Mouse (Mus musculus): Measurements from ENCODE around the gene Kcnab2. TPM values are rescaled to one million over a fixed set of nuclear protein-coding genes. Genes with fewer than 3 reads are reported as not detected.
A peak's percentile ranks its signal among the peaks of the same experiment; 100 is the strongest.

Kcnab2 gene
- polyA plus RNA-seq, 1 experiment from 2014 or later = 3.8 TPM

GRCm38 (mm10) chr4:152392627-152393026, 85.0 kb downstream of the Kcnab2 start:
- Histone ChIP-seq H3K36me3 (ENCODE audit: control insufficient read depth, insufficient read depth, low read length) (no peaks in the 10 kb centered on the region), H3K9me3 (ENCODE audit: control insufficient read depth, low read length) (no peaks in the 10 kb centered on the region), H3K27ac (ENCODE audit: low read depth) (no peak overlapping the region), H3K27me3 (replicated peaks; ENCODE audit: control insufficient read depth, insufficient read depth, low read length) (no peaks in the 10 kb centered on the region), H3K9ac (ENCODE audit: low read length) (no peak overlapping the region), H3K4me1 (replicated peaks; ENCODE audit: control insufficient read depth, insufficient read depth, low read length) (no peaks in the 10 kb centered on the region), H3K4me2 (ENCODE audit: low read length) (no peak overlapping the region), H3K4me3 (ENCODE audit: low read depth, low read length) (no peak overlapping the region)
- 87% methylated on average over 17 of the region's 17 CpGs for WGBS
- ATAC-seq (replicated peaks; ENCODE audit: low FRiP score, low TSS enrichment, low read depth) (no peak), DNase-seq (ENCODE audit: low spot score) (no peak)

GRCm38 (mm10) chr4:152392192-152392591, 85.5 kb downstream of the Kcnab2 start:
- no peak overlapping the region for H3K4me2 ChIP-seq (ENCODE audit: low read length)

GRCm38 (mm10) chr4:152385644-152386043, 92.0 kb downstream of the Kcnab2 start:
- Histone ChIP-seq H3K9ac (ENCODE audit: low read length) (no peak overlapping the region), H3K4me1 (replicated peaks; ENCODE audit: control insufficient read depth, insufficient read depth, low read length) (no peaks in the 10 kb centered on the region), H3K4me2 (ENCODE audit: low read length) (no peak overlapping the region), H3K4me3 (ENCODE audit: low read depth, low read length) (no peak overlapping the region), H3K9me3 (ENCODE audit: control insufficient read depth, low read length) (no peaks in the 10 kb centered on the region), H3K27me3 (replicated peaks; ENCODE audit: control insufficient read depth, insufficient read depth, low read length) (no peaks in the 10 kb centered on the region), H3K27ac (ENCODE audit: low read depth) (no peak overlapping the region), H3K36me3 (ENCODE audit: control insufficient read depth, insufficient read depth, low read length) (no peaks in the 10 kb centered on the region)
- no peak for DNase-seq (ENCODE audit: low spot score)
- ATAC-seq (replicated peaks; ENCODE audit: low FRiP score, low TSS enrichment, low read depth) = no peak
- WGBS = 60% methylated on average over 16 of the region's 16 CpGs

More at GRCm38 (mm10) chr4:152392192-152392591, 85.5 kb downstream of the Kcnab2 start:
- Histone ChIP-seq H3K9me3 (ENCODE audit: control insufficient read depth, low read length) (no peaks in the 10 kb centered on the region), H3K4me3 (ENCODE audit: low read depth, low read length) (no peak overlapping the region), H3K36me3 (ENCODE audit: control insufficient read depth, insufficient read depth, low read length) (no peaks in the 10 kb centered on the region), H3K27ac (ENCODE audit: low read depth) (no peak overlapping the region), H3K9ac (ENCODE audit: low read length) (no peak overlapping the region), H3K4me1 (replicated peaks; ENCODE audit: control insufficient read depth, insufficient read depth, low read length) (no peaks in the 10 kb centered on the region), H3K27me3 (replicated peaks; ENCODE audit: control insufficient read depth, insufficient read depth, low read length) (no peaks in the 10 kb centered on the region)
- DNase-seq (ENCODE audit: low spot score) (no peak), ATAC-seq (replicated peaks; ENCODE audit: low FRiP score, low TSS enrichment, low read depth) (no peak)
- 73% methylated on average over 5 of the region's 5 CpGs for WGBS

- WGBS = 81% methylated on average over 17 of the region's 17 CpGs
- H3K27ac ChIP-seq (ENCODE audit: low read depth) = no peak overlapping the region
- H3K4me2 ChIP-seq (ENCODE audit: low read length) = no peak overlapping the region
- no peak overlapping the region for H3K9ac ChIP-seq (ENCODE audit: low read length)
- DNase-seq (ENCODE audit: low spot score) (no peak), ATAC-seq (replicated peaks; ENCODE audit: low FRiP score, low TSS enrichment, low read depth) (no peak)
- H3K4me3 ChIP-seq (ENCODE audit: low read depth, low read length) = no peak overlapping the region
- H3K27me3 ChIP-seq (replicated peaks; ENCODE audit: control insufficient read depth, insufficient read depth, low read length) = no peaks in the 10 kb centered on the region
- no peaks in the 10 kb centered on the region for H3K9me3 ChIP-seq (ENCODE audit: control insufficient read depth, low read length)
- H3K36me3 ChIP-seq (ENCODE audit: control insufficient read depth, insufficient read depth, low read length) = no peaks in the 10 kb centered on the region
- no peaks in the 10 kb centered on the region for H3K4me1 ChIP-seq (replicated peaks; ENCODE audit: control insufficient read depth, insufficient read depth, low read length)
Measured at GRCm38 (mm10) chr4:152382528-152383252, 95.0 kb downstream of the Kcnab2 start.

- no peaks in the 10 kb centered on the region for H3K36me3 ChIP-seq (ENCODE audit: control insufficient read depth, insufficient read depth, low read length)
- no peak overlapping the region for H3K4me2 ChIP-seq (ENCODE audit: low read length)
- no peak overlapping the region for H3K27ac ChIP-seq (ENCODE audit: low read depth)
- DNase-seq (ENCODE audit: low spot score) = no peak
- H3K9ac ChIP-seq (ENCODE audit: low read length) = no peak overlapping the region
- no peak for ATAC-seq (replicated peaks; ENCODE audit: low FRiP score, low TSS enrichment, low read depth)
- H3K4me1 ChIP-seq (replicated peaks; ENCODE audit: control insufficient read depth, insufficient read depth, low read length) = peaks cover 3% of the 10 kb centered on the region; the same call in 1 of the 2 replicates
- no peak overlapping the region for H3K4me3 ChIP-seq (ENCODE audit: low read depth, low read length)
- H3K27me3 ChIP-seq (replicated peaks; ENCODE audit: control insufficient read depth, insufficient read depth, low read length) = peaks cover 5% of the 10 kb centered on the region; the same call in 1 of the 2 replicates
- H3K9me3 ChIP-seq (ENCODE audit: control insufficient read depth, low read length) = no peaks in the 10 kb centered on the region
- WGBS = 71% methylated on average over 7 of the region's 7 CpGs
Measured at GRCm38 (mm10) chr4:152365228-152365627, 112.4 kb downstream of the Kcnab2 start.

- ATAC-seq (replicated peaks; ENCODE audit: low FRiP score, low TSS enrichment, low read depth) (no peak), DNase-seq (ENCODE audit: low spot score) (no peak)
- 59% methylated on average over 9 of the region's 9 CpGs for WGBS
- H3K9ac ChIP-seq (ENCODE audit: low read length) = no peak overlapping the region
- H3K4me1 ChIP-seq (replicated peaks; ENCODE audit: control insufficient read depth, insufficient read depth, low read length) = peaks cover 3% of the 10 kb centered on the region; the same call in 1 of the 2 replicates
- no peaks in the 10 kb centered on the region for H3K36me3 ChIP-seq (ENCODE audit: control insufficient read depth, insufficient read depth, low read length)
- peaks cover 14% of the 10 kb centered on the region; the same call in 1 of the 2 replicates for H3K27me3 ChIP-seq (replicated peaks; ENCODE audit: control insufficient read depth, insufficient read depth, low read length)
- no peak overlapping the region for H3K4me2 ChIP-seq (ENCODE audit: low read length)
- H3K9me3 ChIP-seq (ENCODE audit: control insufficient read depth, low read length) = no peaks in the 10 kb centered on the region
- no peak overlapping the region for H3K4me3 ChIP-seq (ENCODE audit: low read depth, low read length)
- no peak overlapping the region for H3K27ac ChIP-seq (ENCODE audit: low read depth)
Measured at GRCm38 (mm10) chr4:152362180-152362579, 115.5 kb downstream of the Kcnab2 start.

- Histone ChIP-seq H3K4me1 (replicated peaks; ENCODE audit: control insufficient read depth, insufficient read depth, low read length) (peaks cover 3% of the 10 kb centered on the region; the same call in 1 of the 2 replicates), H3K4me2 (ENCODE audit: low read length) (peak overlapping the region; percentile 42), H3K4me3 (ENCODE audit: low read depth, low read length) (0 out of 2 replicates have a peak overlapping the region, but pooled peaks have one; percentile 8), H3K9ac (ENCODE audit: low read length) (no peak overlapping the region), H3K27me3 (replicated peaks; ENCODE audit: control insufficient read depth, insufficient read depth, low read length) (peaks cover 14% of the 10 kb centered on the region; the same call in 1 of the 2 replicates), H3K27ac (ENCODE audit: low read depth) (no peak overlapping the region), H3K9me3 (ENCODE audit: control insufficient read depth, low read length) (no peaks in the 10 kb centered on the region), H3K36me3 (ENCODE audit: control insufficient read depth, insufficient read depth, low read length) (no peaks in the 10 kb centered on the region)
- WGBS = 2% methylated on average over 23 of the region's 24 CpGs
- ATAC-seq (replicated peaks; ENCODE audit: low FRiP score, low TSS enrichment, low read depth) (peak; percentile 64; the same call in 1 of the 2 replicates), DNase-seq (ENCODE audit: low spot score) (peak; percentile 81)
Measured at GRCm38 (mm10) chr4:152360855-152361254, 116.8 kb downstream of the Kcnab2 start.

GRCm38 (mm10) chr4:152359700-152360099, 118.0 kb downstream of the Kcnab2 start:
- 10% methylated on average over 10 of the region's 11 CpGs for WGBS
- H3K4me2 ChIP-seq (ENCODE audit: low read length) = no peak overlapping the region

GRCm38 (mm10) chr4:152355672-152356071, 122.0 kb downstream of the Kcnab2 start:
- Histone ChIP-seq H3K27ac (ENCODE audit: low read depth) (no peak overlapping the region), H3K36me3 (ENCODE audit: control insufficient read depth, insufficient read depth, low read length) (no peaks in the 10 kb centered on the region), H3K4me2 (ENCODE audit: low read length) (no peak overlapping the region), H3K4me1 (replicated peaks; ENCODE audit: control insufficient read depth, insufficient read depth, low read length) (peaks cover 9% of the 10 kb centered on the region), H3K9ac (ENCODE audit: low read length) (no peak overlapping the region), H3K9me3 (ENCODE audit: control insufficient read depth, low read length) (no peaks in the 10 kb centered on the region), H3K27me3 (replicated peaks; ENCODE audit: control insufficient read depth, insufficient read depth, low read length) (peaks cover 16% of the 10 kb centered on the region; the same call in 1 of the 2 replicates), H3K4me3 (ENCODE audit: low read depth, low read length) (no peak overlapping the region)
- DNase-seq (ENCODE audit: low spot score) (no peak), ATAC-seq (replicated peaks; ENCODE audit: low FRiP score, low TSS enrichment, low read depth) (no peak)
- WGBS = 76% methylated on average over 7 of the region's 7 CpGs

More at GRCm38 (mm10) chr4:152359700-152360099, 118.0 kb downstream of the Kcnab2 start:
- ATAC-seq (replicated peaks; ENCODE audit: low FRiP score, low TSS enrichment, low read depth) (no peak), DNase-seq (ENCODE audit: low spot score) (no peak)
- Histone ChIP-seq H3K4me1 (replicated peaks; ENCODE audit: control insufficient read depth, insufficient read depth, low read length) (peaks cover 3% of the 10 kb centered on the region; the same call in 1 of the 2 replicates), H3K27me3 (replicated peaks; ENCODE audit: control insufficient read depth, insufficient read depth, low read length) (peaks cover 14% of the 10 kb centered on the region; the same call in 1 of the 2 replicates), H3K27ac (ENCODE audit: low read depth) (no peak overlapping the region), H3K36me3 (ENCODE audit: control insufficient read depth, insufficient read depth, low read length) (no peaks in the 10 kb centered on the region), H3K4me3 (ENCODE audit: low read depth, low read length) (no peak overlapping the region), H3K9me3 (ENCODE audit: control insufficient read depth, low read length) (no peaks in the 10 kb centered on the region), H3K9ac (ENCODE audit: low read length) (no peak overlapping the region)

All from intestine, embryonic 14.5 days (tissue).